Mouse (Mus musculus): ENCODE measurements around the gene Zfhx3.

The Zfhx3 gene

GRCm38 (mm10) chr8:108854444-108855102 is 912.1 kb downstream of the Zfhx3 start:
- CTCF ChIA-PET: no interaction called here

- CTCF ChIA-PET: no interaction called here
Observed at GRCm38 (mm10) chr8:108859001-108859400, 916.6 kb downstream of the Zfhx3 start.

- CTCF ChIA-PET: no interaction called here
Observed at GRCm38 (mm10) chr8:108859983-108860382, 917.5 kb downstream of the Zfhx3 start.

GRCm38 (mm10) chr8:108863440-108863839 is 921.0 kb downstream of the Zfhx3 start:
- CTCF ChIA-PET: no interaction called here

DNA sequence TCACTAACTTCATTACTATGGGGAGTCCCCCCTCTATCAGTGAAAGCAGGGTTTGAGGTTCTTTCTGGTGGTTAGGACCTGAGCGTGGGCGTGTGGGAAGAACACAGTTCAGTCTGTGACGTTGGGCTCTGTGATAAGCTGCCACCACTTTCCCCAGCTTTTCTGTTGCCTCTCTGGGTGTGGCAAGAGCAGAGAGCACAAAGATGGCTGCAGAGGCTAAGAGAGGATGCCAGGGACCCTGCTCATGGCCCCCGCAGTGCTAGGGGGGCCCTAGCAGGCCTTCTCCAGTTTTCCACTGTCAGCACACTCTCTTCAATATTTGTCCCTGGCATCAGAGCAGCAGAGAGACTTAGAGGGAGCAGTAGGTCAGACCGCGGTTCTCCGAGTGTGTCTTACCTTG is 924.0 kb downstream of the Zfhx3 start:
- CTCF ChIA-PET: no interaction called here

DNA sequence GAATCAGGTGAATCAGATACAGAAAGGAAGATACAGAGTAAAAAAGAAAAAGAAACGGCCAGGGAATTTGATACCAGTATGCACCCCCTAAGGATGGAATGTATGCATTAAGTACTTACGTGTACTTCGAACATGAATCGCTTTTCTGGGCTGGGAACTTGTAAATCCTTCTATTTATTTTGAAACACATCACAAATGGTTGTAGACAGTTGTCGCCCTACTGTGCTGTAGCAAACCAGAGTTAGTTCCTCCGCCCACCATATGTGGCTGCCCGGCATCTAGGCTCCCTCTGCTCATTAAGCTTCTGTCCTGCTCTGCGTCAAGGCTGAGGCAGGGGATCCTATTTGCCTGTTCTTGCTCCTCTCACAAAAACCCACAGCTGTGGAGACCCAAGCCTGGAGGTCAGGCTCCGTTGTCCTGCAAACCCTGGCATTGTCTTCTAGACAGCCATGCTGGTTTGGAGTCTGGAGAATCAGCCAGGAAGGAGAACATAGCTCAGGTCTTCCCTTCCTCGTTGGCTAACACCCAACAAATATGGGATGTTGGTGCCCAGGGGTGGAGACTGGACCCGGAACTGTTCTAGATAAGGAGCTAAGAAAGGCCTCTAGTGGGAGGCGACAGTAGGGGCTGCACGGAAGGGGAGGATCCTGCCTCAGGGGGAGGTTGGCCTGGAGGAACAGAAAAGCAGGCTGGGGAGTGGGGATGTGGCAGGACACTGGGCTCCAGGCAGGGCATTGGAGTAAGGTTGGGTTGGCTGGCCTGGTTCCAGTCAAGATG is 925.2 kb downstream of the Zfhx3 start:
- CTCF ChIA-PET: no interaction called here

GRCm38 (mm10) chr8:108868259-108869090 is 926.0 kb downstream of the Zfhx3 start:
- CTCF ChIA-PET: no interaction called here

DNA sequence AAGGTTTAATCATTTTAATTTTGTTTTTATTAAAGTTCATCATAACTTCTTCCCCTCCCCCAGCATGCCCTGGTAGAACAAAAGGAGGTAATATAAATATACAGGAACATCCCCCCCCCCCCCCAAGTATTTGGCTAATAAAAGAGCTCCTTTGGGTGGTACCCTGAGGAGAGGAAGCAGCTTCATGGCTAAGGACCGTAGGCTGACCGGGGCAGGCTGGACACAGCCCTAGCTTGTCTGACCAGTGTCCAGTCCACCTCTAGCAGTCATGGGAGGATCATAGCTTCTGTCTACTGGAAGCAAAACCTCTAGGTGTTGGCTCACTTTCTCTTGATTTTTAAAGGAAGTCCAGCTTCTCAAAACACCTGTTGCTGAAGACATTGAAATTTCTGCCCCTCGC is 927.0 kb downstream of the Zfhx3 start:
- CTCF ChIA-PET: no interaction called here

- CTCF ChIA-PET: no interaction called here
Observed at GRCm38 (mm10) chr8:108869935-108870334, 927.5 kb downstream of the Zfhx3 start.

GRCm38 (mm10) chr8:108870371-108870770 is 927.9 kb downstream of the Zfhx3 start:
- CTCF ChIA-PET: no interaction called here

- CTCF ChIA-PET: no interaction called here
Observed at GRCm38 (mm10) chr8:108875722-108876121, 933.3 kb downstream of the Zfhx3 start.

DNA sequence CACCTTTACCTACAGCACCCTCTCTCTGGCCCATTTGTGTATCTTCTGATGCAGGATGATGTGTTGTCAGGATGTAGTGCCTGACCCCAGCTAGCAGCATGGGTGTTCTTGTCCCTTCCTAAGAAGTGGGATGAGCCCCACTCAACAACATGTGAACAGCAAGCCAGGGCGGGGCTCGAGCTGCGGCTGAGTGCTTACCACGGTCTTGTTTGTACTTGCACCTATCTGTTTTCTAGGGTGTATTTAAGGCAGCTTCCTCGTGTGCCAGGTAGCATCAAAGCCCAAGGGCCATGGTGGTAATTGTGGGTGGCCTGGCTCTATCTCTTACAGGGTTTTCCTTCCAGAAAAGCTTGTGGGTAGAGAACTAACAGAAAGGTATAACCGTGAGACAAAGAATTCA is 937.7 kb downstream of the Zfhx3 start:
- CTCF ChIA-PET: no interaction called here

DNA sequence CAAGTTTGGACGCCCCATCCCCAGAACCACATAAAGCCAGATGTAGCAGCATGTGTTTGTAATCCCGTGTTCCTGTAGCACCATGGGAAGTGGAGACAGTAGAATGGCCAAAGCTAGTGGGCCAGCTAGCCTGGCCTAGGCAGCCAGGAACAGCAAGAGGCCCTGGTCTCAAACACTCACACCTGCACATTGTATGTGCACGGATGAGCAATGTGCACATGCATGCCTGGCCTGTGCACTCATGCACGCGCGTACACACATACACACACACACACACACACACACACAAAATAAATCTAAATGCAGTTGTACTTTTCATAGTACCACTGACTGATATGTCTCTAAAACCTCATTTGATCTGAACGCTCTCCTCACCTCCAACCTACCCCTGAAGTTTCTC is 938.9 kb downstream of the Zfhx3 start:
- CTCF ChIA-PET: interaction anchor here (0.6 kb wide), 1 partner anchor 1537 kb away, joined by 3 read pairs; no protein-coding TSS in a partner anchor

- CTCF ChIA-PET: no interaction called here
Observed at GRCm38 (mm10) chr8:108882073-108882472, 939.6 kb downstream of the Zfhx3 start.

GRCm38 (mm10) chr8:108883381-108883780 is 940.9 kb downstream of the Zfhx3 start:
- CTCF ChIA-PET: no interaction called here

- CTCF ChIA-PET: no interaction called here
Observed at GRCm38 (mm10) chr8:108884947-108885346, 942.5 kb downstream of the Zfhx3 start.

GRCm38 (mm10) chr8:108885450-108885849 is 943.0 kb downstream of the Zfhx3 start:
- CTCF ChIA-PET: no interaction called here

DNA sequence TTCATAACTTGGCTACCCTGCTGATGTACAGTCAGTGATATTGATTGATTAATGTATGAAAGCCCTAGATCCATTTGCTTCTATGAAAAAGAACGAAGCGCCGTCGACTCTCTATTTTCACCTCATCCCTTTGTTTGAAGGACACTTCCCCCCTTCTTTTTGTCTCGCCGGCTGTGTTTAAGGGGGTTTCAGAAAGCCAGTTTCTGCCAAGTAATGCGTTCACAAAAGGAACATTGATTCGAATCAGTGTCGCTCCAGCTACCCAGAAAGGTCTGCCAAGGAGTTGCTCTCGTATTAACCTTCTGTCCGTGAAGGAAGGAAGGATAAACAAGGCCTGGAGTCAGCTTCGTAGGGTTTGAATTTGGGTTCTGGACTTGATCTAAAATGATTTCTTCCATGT is 943.4 kb downstream of the Zfhx3 start:
- CTCF ChIA-PET: no interaction called here

DNA sequence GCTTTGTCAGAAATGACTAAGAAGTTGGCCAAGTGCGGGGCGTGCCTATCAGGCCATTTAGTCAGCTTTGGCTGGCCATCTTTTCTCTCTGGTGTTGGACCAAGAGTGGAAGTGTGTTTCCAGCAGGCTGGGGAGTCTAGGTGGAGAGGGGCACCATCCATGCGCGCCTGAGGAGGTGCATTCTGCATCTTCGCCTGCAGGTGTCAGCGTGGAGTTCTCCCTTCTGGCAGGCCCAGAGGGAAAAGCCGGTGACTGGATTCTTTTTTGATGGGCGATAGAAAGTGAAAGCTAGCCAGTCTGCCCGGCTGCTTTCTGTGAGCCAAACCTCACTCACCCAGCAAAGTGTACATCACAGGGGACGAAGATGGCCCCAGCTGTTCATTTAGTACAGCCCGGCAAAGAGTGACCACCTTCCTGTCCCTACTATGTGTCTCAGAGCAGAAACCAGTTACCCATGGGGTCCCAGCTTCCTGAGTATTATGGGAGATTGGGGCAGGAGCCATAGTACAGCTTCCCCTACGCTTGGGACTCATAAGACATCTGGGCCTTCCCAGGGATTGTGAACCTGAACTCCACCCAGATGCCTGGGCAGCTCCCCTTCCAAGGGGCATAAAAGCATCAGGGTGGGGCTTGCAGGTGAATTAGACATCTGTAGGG is 944.3 kb downstream of the Zfhx3 start:
- CTCF ChIA-PET: no interaction called here

- CTCF ChIA-PET: no interaction called here
Observed at GRCm38 (mm10) chr8:108887256-108887615, 944.8 kb downstream of the Zfhx3 start.

- CTCF ChIA-PET: interaction anchor here (0.7 kb wide), 1 partner anchor 179 kb away, joined by 21 read pairs; no protein-coding TSS in a partner anchor
Observed at GRCm38 (mm10) chr8:108887890-108888289, 945.4 kb downstream of the Zfhx3 start.

DNA sequence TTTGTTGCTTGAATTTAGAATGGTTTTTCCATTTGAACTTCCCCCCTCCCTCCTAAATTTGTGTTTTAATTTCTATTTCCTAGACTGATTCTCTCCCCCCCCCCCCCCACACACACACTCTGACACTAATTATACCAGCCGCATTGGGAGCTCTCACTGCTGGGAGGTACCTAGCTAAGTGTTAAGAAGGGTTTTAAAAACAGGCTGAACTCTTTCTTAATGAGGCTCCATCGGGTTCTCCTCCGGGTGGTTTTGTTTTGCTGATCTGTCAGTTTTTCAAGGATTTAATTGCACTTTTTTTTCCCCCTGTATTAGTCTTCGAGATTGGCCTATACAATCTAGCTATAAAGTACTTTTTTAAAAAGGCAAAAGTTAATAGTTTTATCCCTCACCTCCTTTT is 946.5 kb downstream of the Zfhx3 start:
- CTCF ChIA-PET: no interaction called here
